Mouse (Mus musculus): ENCODE results near the gene Slc10a4. TPM values are rescaled to one million over a fixed set of nuclear protein-coding genes. Genes with fewer than 3 reads are reported as not detected.

Gene Slc10a4
- polyA plus RNA-seq, 2 experiments = 0.43 to 1.1 TPM

- H3K4me2 ChIP-seq (replicated peaks; ENCODE audit: low read depth, low read length, severe bottlenecking) = no peak overlapping the region
- no peak overlapping the region for H3K27ac ChIP-seq (replicated peaks; ENCODE audit: low read depth, low read length)
- WGBS = 27% methylated on average over 9 of the region's 9 CpGs
- H3K4me3 ChIP-seq (replicated peaks; ENCODE audit: low read length) = no peak overlapping the region
- H3K27me3 ChIP-seq (ENCODE audit: control insufficient read depth, insufficient read depth, low read length) = peaks cover 11% of the 10 kb centered on the region
- no peak overlapping the region for H3K9ac ChIP-seq (ENCODE audit: low read depth, low read length, severe bottlenecking)
- no peaks in the 10 kb centered on the region for H3K9me3 ChIP-seq (ENCODE audit: control insufficient read depth, low read length)
- no peaks in the 10 kb centered on the region for H3K36me3 ChIP-seq (ENCODE audit: control insufficient read depth, insufficient read depth, low read length)
- peaks cover 4% of the 10 kb centered on the region; the same call in 1 of the 2 replicates for H3K4me1 ChIP-seq (ENCODE audit: control insufficient read depth, insufficient read depth, low read length)
- TF ChIP-seq POLR2A (IDR thresholded peaks at IDR 0.05; ENCODE audit: borderline replicate concordance, extremely low read depth, insufficient read depth, insufficient read length) = no peak
- DNase-seq (ENCODE audit: low spot score) (no peak), ATAC-seq (ENCODE audit: low FRiP score, low read depth) (no peak)
Measured at GRCm38 (mm10) chr5:73014745-73015144, 8.1 kb downstream of the Slc10a4 start.

- peaks cover 21% of the 10 kb centered on the region for H3K36me3 ChIP-seq (ENCODE audit: control insufficient read depth, insufficient read depth, low read length)
- TF ChIP-seq POLR2A (IDR thresholded peaks at IDR 0.05; ENCODE audit: borderline replicate concordance, extremely low read depth, insufficient read depth, insufficient read length) = no peak
- no peaks in the 10 kb centered on the region for H3K4me1 ChIP-seq (ENCODE audit: control insufficient read depth, insufficient read depth, low read length)
- no peak overlapping the region for H3K9ac ChIP-seq (ENCODE audit: low read depth, low read length, severe bottlenecking)
- WGBS = 91% methylated on average over 13 of the region's 13 CpGs
- no peak overlapping the region for H3K4me3 ChIP-seq (replicated peaks; ENCODE audit: low read length)
- no peak overlapping the region for H3K4me2 ChIP-seq (replicated peaks; ENCODE audit: low read depth, low read length, severe bottlenecking)
- DNase-seq (ENCODE audit: low spot score) (no peak), ATAC-seq (ENCODE audit: low FRiP score, low read depth) (no peak)
- no peaks in the 10 kb centered on the region for H3K9me3 ChIP-seq (ENCODE audit: control insufficient read depth, low read length)
- no peak overlapping the region for H3K27ac ChIP-seq (replicated peaks; ENCODE audit: low read depth, low read length)
- H3K27me3 ChIP-seq (ENCODE audit: control insufficient read depth, insufficient read depth, low read length) = no peaks in the 10 kb centered on the region
Measured at GRCm38 (mm10) chr5:73023801-73024200, 17.1 kb downstream of the Slc10a4 start.

- Histone ChIP-seq H3K9ac (ENCODE audit: low read depth, low read length, severe bottlenecking) (no peak overlapping the region), H3K27ac (replicated peaks; ENCODE audit: low read depth, low read length) (no peak overlapping the region), H3K27me3 (ENCODE audit: control insufficient read depth, insufficient read depth, low read length) (no peaks in the 10 kb centered on the region), H3K36me3 (ENCODE audit: control insufficient read depth, insufficient read depth, low read length) (peaks cover 46% of the 10 kb centered on the region), H3K9me3 (ENCODE audit: control insufficient read depth, low read length) (no peaks in the 10 kb centered on the region), H3K4me1 (ENCODE audit: control insufficient read depth, insufficient read depth, low read length) (no peaks in the 10 kb centered on the region), H3K4me3 (replicated peaks; ENCODE audit: low read length) (no peak overlapping the region), H3K4me2 (replicated peaks; ENCODE audit: low read depth, low read length, severe bottlenecking) (no peak overlapping the region)
- WGBS = 86% methylated on average over 13 of the region's 13 CpGs
- ATAC-seq (ENCODE audit: low FRiP score, low read depth) (no peak), DNase-seq (ENCODE audit: low spot score) (no peak)
- no peak for TF ChIP-seq POLR2A (IDR thresholded peaks at IDR 0.05; ENCODE audit: borderline replicate concordance, extremely low read depth, insufficient read depth, insufficient read length)
Measured at GRCm38 (mm10) chr5:73028646-73029045, 22.0 kb downstream of the Slc10a4 start.

- H3K9me3 ChIP-seq (ENCODE audit: control insufficient read depth, low read length) = no peaks in the 10 kb centered on the region
- no peaks in the 10 kb centered on the region for H3K4me1 ChIP-seq (ENCODE audit: control insufficient read depth, insufficient read depth, low read length)
- H3K4me3 ChIP-seq (replicated peaks; ENCODE audit: low read length) = no peak overlapping the region
- DNase-seq (ENCODE audit: low spot score) (no peak), ATAC-seq (ENCODE audit: low FRiP score, low read depth) (no peak)
- H3K9ac ChIP-seq (ENCODE audit: low read depth, low read length, severe bottlenecking) = no peak overlapping the region
- no peak overlapping the region for H3K27ac ChIP-seq (replicated peaks; ENCODE audit: low read depth, low read length)
- H3K27me3 ChIP-seq (ENCODE audit: control insufficient read depth, insufficient read depth, low read length) = no peaks in the 10 kb centered on the region
- 75% methylated on average over 11 of the region's 11 CpGs for WGBS
- TF ChIP-seq POLR2A (IDR thresholded peaks at IDR 0.05; ENCODE audit: borderline replicate concordance, extremely low read depth, insufficient read depth, insufficient read length) = no peak
- no peak overlapping the region for H3K4me2 ChIP-seq (replicated peaks; ENCODE audit: low read depth, low read length, severe bottlenecking)
- H3K36me3 ChIP-seq (ENCODE audit: control insufficient read depth, insufficient read depth, low read length) = peaks cover 48% of the 10 kb centered on the region
Measured at GRCm38 (mm10) chr5:73032481-73032880, 25.8 kb downstream of the Slc10a4 start.

- Histone ChIP-seq H3K4me3 (replicated peaks; ENCODE audit: low read length) (no peak overlapping the region), H3K4me2 (replicated peaks; ENCODE audit: low read depth, low read length, severe bottlenecking) (no peak overlapping the region), H3K36me3 (ENCODE audit: control insufficient read depth, insufficient read depth, low read length) (peaks cover 48% of the 10 kb centered on the region), H3K4me1 (ENCODE audit: control insufficient read depth, insufficient read depth, low read length) (no peaks in the 10 kb centered on the region), H3K27me3 (ENCODE audit: control insufficient read depth, insufficient read depth, low read length) (no peaks in the 10 kb centered on the region), H3K9ac (ENCODE audit: low read depth, low read length, severe bottlenecking) (no peak overlapping the region), H3K9me3 (ENCODE audit: control insufficient read depth, low read length) (no peaks in the 10 kb centered on the region), H3K27ac (replicated peaks; ENCODE audit: low read depth, low read length) (no peak overlapping the region)
- WGBS = 98% methylated on average over 2 of the region's 2 CpGs
- DNase-seq (ENCODE audit: low spot score) = no peak
- no peak for ATAC-seq (ENCODE audit: low FRiP score, low read depth)
- TF ChIP-seq POLR2A (IDR thresholded peaks at IDR 0.05; ENCODE audit: borderline replicate concordance, extremely low read depth, insufficient read depth, insufficient read length) = no peak
Measured at GRCm38 (mm10) chr5:73044055-73044454, 37.4 kb downstream of the Slc10a4 start.
